Mouse (Mus musculus): ENCODE results near the gene Catsper2.

The Catsper2 gene

DNA sequence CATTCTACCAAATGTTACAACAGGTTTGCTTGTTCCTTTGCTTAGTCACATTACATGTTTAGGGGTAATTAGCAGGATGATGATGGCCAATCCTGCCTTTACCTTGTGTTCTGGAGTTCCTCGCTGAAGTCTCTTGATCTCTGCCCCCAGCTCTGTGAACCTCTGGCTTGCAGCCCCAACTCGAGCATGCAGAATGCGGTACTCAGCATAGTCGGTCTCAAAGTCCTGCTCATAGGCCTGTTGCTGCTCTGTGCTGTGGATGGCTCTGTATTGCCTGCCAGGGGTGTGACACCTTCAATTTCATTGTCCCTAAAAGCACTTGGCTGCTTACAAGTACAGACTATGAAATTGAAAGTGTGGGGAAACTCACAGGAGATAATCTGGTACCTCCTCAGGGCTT, 26.2 kb upstream of the Catsper2 start:
- CTCF ChIA-PET, result interaction anchor here (0.6 kb wide), 2 partner anchors 27 kb away, joined by 3 to 8 read pairs; no protein-coding TSS in a partner anchor

GRCm38 (mm10) chr2:121434854-121435253, 21.3 kb upstream of the Catsper2 start:
- CTCF ChIA-PET, result interaction anchor here (0.7 kb wide), 1 partner anchor 270 kb away, joined by 3 read pairs; no protein-coding TSS in a partner anchor

DNA sequence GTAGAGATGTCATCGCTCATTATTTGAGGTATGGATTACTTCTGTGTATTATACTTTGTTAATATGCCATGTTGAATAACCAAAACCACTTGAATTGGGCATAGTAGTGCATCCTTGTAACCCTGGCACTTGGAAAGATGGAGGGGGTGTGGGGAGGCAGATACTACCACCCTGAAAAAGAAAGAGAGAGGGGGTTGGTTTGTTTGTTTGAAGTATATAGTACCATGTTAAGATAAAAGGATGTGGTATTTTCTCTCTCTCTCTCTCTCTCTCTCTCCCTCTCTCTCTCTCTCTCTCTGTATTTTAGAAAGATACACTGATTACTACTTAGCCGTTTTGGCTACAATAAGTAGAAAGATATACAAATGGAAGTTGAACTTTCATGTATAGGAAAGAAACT, 12.3 kb upstream of the Catsper2 start:
- CTCF ChIA-PET, result no interaction called here

GRCm38 (mm10) chr2:121423166-121423565, 9.6 kb upstream of the Catsper2 start:
- CTCF ChIA-PET, result no interaction called here

DNA sequence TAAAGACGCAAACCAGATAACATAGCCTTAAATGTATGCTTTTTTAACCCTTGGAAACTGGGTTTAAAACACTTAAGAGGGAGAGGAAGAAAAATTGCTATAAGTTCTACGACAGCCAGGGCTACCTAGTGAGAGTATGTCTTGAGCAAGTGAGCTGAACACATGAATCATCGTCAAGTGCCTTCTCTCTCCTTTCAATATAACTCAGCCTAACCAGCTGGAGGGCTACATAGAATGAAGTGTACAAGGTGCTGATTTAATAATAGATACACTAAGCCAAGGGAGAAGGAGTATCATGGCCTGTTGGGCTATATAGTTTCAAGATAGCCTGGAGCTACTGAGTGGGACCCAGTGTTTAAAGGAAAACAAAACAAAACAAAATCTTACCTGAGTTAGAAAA, 4.9 kb upstream of the Catsper2 start:
- CTCF ChIA-PET, result interaction anchor here (0.7 kb wide), 1 partner anchor 139 kb away, joined by 3 read pairs; no protein-coding TSS in a partner anchor

DNA sequence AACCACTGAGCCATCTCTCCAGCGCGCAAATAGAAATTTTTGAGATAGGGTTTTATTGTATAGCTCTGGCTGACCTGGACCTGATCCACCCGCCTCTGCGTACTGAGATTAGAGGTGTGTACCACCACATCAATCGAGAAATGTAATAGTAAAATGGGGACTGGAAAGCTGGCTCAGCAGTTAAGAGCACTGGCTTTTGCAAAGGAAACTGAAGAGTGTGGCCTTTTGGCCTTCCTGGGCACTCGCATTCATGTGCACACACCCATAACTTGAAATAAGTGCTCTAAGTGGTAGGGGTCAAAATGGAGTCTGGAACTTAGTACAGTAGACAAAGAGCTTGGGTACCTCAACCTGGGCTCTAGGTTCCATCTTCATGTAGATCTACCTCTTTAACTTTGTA, 2.8 kb upstream of the Catsper2 start:
- CTCF ChIA-PET, result no interaction called here

DNA sequence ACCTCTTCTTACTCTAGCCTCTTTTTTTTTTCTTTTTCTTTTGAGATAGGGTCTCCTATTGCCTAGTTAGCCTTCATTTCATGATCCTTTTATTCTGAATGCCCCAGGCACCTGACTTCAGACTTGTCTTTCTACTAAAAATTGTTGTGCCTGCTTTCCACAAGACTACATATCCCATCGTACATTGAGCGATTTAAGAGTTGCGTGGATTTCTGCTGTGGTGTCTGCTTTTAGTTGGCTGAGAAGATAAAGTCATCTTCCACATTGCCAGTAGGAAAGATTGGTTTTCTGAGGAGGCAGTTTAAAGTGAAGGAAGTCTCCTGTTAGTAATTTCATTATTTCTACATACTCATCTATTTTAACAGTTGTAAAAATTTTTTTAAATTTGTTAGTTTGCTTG, 2.0 kb upstream of the Catsper2 start:
- CTCF ChIA-PET, result interaction anchor here (1.2 kb wide), 1 partner anchor 13 kb away, joined by 4 read pairs; no protein-coding TSS in a partner anchor

DNA sequence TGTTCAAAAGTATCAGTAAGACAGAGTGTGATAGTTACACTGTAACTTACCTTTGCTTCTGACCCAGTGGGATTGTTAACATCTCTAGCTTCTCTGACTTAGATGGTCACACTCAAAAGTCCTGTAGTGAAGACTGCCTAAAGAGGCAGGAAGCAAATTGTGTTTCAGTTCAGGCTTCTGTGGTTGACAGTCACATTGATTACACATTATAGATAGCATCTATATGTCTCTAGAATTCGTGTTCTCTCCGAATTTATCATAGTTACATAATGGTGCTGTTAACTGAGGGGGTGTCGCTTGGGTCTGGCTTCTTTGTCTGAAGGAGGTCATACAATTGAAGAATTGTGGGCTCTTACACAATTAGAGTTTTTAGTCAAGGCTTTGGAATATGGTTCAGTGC, 1.5 kb upstream of the Catsper2 start:
- CTCF ChIA-PET, result interaction anchor here (0.7 to 1.2 kb wide), 2 partner anchors 13 to 829 kb away, joined by 3 to 4 read pairs; no protein-coding TSS in a partner anchor

- CTCF ChIA-PET, result interaction anchor here (0.7 to 1.2 kb wide), 4 partner anchors 14 to 829 kb away, joined by 3 to 10 read pairs (median 4); no protein-coding TSS in a partner anchor
Measured at GRCm38 (mm10) chr2:121414139-121414685, 620 bp upstream of the Catsper2 start.

DNA sequence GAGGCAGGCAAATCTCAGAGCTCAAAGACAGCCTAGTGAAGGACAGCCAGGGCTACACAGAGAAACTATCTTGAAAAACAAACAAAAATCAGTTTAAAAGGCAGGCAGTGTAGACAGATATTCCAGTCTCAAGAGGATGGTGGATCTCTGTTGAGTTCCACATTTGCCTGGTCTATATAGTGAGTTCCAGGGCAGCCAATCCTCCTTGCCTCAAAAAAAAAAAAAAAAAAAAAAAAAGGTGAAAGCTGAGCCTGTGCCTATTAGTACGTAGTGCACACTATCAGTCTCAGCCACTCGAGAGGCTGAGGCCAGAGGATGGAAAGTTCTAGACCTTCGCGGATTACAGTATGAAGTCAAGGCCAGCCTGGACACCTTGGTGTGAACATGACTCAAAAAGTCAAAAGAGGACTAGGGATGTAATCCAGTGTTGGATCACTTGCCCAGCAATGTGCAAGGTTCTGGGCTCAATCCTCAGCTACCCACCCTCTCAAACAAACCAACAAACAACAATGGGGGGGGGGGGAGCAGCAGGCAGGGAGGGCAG, 677 bp downstream of the Catsper2 start:
- CTCF ChIA-PET, result interaction anchor here (0.6 to 0.8 kb wide), 6 partner anchors 27 to 343 kb away, joined by 3 to 13 read pairs (median 6); no protein-coding TSS in a partner anchor

DNA sequence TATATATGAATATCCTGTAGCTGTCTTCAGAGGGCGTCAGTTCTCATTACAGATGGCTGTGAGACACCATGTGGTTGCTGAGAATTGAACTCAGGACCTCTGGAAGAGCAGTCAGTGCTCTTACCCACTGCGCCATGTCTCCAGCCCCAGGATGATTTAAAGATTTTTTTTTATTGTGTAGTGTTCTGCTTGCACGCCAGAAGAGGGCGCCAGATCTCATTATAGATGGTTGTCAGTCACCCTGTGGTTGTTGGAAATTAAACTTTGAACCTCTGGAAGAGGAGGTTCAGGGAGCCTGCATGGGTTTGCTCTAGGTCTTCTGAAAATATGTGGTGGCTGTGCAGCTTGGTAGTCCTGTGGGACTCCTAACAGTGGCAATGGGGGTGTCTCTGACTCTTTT, 5.4 kb downstream of the Catsper2 start:
- CTCF ChIA-PET, result no interaction called here

DNA sequence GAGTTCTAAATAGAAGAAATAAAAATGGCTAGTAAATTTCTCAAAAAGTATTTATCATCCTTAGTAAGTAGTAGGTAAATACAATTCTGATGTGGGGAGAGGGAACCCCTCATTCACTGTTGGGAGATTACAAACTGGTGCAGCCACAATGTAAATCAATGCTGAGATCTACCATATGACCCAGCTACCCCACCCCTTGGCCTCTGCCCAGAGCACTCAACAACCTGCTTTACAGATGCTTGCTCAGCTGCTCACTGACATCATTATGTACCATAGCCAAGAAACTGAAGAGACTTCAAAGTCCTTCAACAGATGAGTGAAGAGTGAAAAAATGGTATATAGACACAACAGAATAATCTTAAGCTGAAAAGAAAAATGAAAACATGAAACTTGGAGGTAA, 10.3 kb downstream of the Catsper2 start:
- CTCF ChIA-PET, result interaction anchor here (0.7 kb wide), 1 partner anchor 91 kb away, joined by 3 read pairs; no protein-coding TSS in a partner anchor

DNA sequence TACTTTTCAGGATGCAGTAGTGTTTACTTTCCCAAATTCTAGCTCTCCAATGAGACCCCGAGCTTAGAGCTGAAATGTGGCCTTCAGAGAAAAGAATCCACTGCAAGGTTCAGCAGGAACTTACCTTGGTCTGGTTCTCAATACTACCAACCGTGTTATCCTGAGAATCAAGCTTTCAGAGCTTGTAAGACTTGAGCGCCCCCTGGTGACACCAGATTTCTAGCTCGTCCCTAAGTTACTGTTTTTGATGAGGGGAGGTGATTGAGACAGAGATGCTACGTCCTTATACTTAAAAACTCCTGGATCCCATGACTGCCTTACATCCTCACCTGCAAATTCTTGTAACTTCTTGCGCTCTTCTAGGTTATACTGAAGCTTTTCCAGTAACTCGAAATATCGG, 17.0 kb downstream of the Catsper2 start:
- CTCF ChIA-PET, result interaction anchor here (0.6 kb wide), 1 partner anchor 200 kb away, joined by 3 read pairs; no protein-coding TSS in a partner anchor

GRCm38 (mm10) chr2:121386961-121387575, 26.5 kb downstream of the Catsper2 start, which contains the start of gene Strc:
Gene Strc (minus strand): TSS chr2:121387168.
- CTCF ChIA-PET, result interaction anchor here (0.7 kb wide), 1 partner anchor 66 kb away, joined by 3 read pairs; no protein-coding TSS in a partner anchor

GRCm38 (mm10) chr2:121374766-121375165, 38.8 kb downstream of the Catsper2 start:
- CTCF ChIA-PET, result interaction anchor here (0.6 kb wide), 1 partner anchor 805 kb away, joined by 4 read pairs; no protein-coding TSS in a partner anchor

GRCm38 (mm10) chr2:121372266-121372665, 41.3 kb downstream of the Catsper2 start:
- CTCF ChIA-PET, result no interaction called here

DNA sequence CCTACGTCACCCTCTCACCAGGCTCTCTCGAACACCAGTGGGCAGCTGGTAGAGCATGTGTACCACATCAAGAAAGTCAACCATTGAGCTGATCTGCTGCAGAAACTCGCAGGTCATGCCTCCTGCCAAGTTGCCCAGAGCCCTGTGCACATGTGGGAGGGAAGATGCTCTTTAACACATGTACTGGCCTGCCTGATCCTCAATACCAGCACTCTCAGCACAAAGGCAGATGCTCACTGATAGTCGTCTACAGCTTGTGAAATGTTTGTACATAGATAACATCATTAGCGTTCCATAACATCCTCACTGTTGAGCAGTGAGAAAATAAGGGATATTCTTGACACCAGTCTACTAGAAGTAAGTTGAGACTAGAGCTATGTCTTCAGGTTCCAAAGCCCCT, 42.7 kb downstream of the Catsper2 start:
- CTCF ChIA-PET, result no interaction called here

DNA sequence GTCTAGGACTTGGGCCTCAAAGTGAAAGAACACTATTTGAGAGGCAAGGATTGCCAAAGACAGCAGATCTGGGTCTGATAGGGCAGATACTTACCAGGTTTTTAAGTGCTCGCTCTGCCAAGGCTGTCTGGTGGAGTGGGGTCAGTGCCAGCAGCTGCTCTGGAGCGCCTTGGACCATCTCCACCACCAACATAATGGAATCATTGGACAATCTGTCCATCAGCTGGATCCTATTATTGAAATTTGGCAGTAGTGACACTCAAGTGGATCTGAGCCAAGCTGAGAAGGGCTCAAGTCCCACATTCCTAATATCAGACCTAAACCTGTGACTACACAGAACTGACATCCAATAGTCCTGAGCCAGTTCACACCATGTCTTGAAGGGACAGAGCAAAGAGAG, 44.8 kb downstream of the Catsper2 start:
- CTCF ChIA-PET, result interaction anchor here (0.5 kb wide), 1 partner anchor 10 kb away, joined by 3 read pairs; no protein-coding TSS in a partner anchor

DNA sequence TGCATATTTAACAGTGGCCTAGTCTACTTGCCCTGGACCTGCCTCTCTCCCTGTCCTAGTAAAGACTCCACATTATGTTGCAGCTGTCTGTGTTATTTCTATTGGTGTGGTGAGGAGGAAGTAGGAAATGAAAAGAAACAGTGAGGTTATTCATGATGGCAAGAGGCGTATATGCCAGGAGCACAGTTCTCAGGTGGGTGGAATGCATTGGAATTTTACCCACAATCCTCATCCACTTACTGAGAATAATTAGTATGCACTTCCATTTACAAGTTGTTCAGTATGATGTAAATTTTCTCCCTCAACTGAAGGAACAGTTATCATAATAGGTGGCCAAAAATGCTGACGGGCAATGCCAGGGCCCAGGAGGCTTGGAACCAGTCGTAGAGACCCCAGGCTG, 49.9 kb downstream of the Catsper2 start:
- CTCF ChIA-PET, result no interaction called here

- CTCF ChIA-PET, result no interaction called here
Measured at GRCm38 (mm10) chr2:121359461-121359860, 54.1 kb downstream of the Catsper2 start.

- CTCF ChIA-PET, result interaction anchor here (0.6 to 1.5 kb wide), 2 partner anchors 10 to 68 kb away, joined by 3 to 4 read pairs; partner anchors contain the start of gene Map1a
Measured at GRCm38 (mm10) chr2:121358381-121358780, 55.2 kb downstream of the Catsper2 start.

- CTCF ChIA-PET, result interaction anchor here (1.5 kb wide), 1 partner anchor 68 kb away, joined by 4 read pairs; the partner anchor contains the start of gene Map1a
Measured at GRCm38 (mm10) chr2:121357961-121358360, 55.6 kb downstream of the Catsper2 start.
